Mouse (Mus musculus): ENCODE measurements around the gene Isg20l2.
"Not testable (repeated sequence)": the region's sequence is repeated elsewhere in the genome, so short reads cannot be mapped to it uniquely, and the experiment has no call there.

- TF ChIP-seq CTCF (IDR thresholded peaks at IDR 0.05; ENCODE audit: low read depth, low read length); POLR2A (IDR thresholded peaks at IDR 0.05; ENCODE audit: borderline replicate concordance, low read depth, low read length): not testable (repeated sequence)
Observed at GRCm38 (mm10) chr3:87887400-87887799, 42.7 kb upstream of the Isg20l2 start.

All from bone marrow macrophage, adult 2 months (primary cell).